In the genomic region with DNA sequence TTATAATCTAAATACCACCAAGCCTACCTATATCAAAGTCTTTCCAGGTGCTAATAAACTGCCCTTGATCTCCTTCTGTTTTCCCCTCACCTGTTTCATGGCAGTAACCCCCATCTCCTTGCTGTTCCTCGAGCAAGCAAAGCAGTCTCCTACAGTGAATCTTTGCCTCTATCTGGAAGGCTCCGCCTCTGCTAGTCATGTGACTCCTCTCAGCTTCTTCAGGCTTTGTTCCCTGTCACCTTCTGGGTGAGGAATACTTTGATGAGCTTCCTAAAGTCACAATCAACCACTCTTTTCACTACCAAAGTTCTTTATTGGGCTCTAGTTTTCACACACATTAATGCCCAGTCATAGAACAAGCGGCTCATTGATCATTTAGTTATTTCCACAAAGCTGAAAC, we compare ENCODE assay signal across 22 mouse cellular contexts. TPM values are rescaled to one million over a fixed set of nuclear protein-coding genes. Genes with fewer than 3 reads are reported as not detected.
A peak's percentile ranks its signal among the peaks of the same experiment; 100 is the strongest.
DNase-seq lines count a peak whose midpoint lies in the region; ATAC-seq and TF ChIP-seq lines count a peak whose summit lies in the region.
"Had no signal": no experiment of that assay in that cellular context is flagged by ENCODE, and none has a peak within 500 bp of the region (broad histone marks: within the 10 kb centered on the region; RNA-seq: fewer than 3 reads in every experiment).

No protein-coding gene starts in this region.

- no peak for ATAC-seq in limb, embryonic 11.5 days (ENCODE audit: insufficient number of reproducible peaks, low FRiP score, low TSS enrichment, low read depth)
- ATAC-seq in cerebellum, adult (ENCODE audit: insufficient number of reproducible peaks, low FRiP score, low TSS enrichment), result no peak
- ATAC-seq: activated CD4-positive, CD25-positive, alpha-beta regulatory T cell, adult 4 months; CD4-positive, CD25-positive, alpha-beta regulatory T cell, adult 4 months; forebrain, embryonic 13.5 days; forebrain, embryonic 15.5 days; forebrain, postnatal 0 days; Patski had no signal

- no peak for TF ChIP-seq CTCF in C2C12 (IDR thresholded peaks at IDR 0.05; ENCODE audit: control insufficient read depth, insufficient read depth, insufficient read length)
- TF ChIP-seq CTCF in CH12.LX (conservative IDR thresholded peaks at IDR 0.05 in 1 of 2, IDR thresholded peaks at IDR 0.05 in 1 of 2; ENCODE audit: low read depth in 2 of 2, low read length in 2 of 2), result no peak

- no peak for TF ChIP-seq EP300 in CH12.LX (IDR thresholded peaks at IDR 0.05; ENCODE audit: low read length)

- DNase-seq in limb, embryonic 11.5 days (ENCODE audit: low spot score), result peak; percentile 16
- no peak for DNase-seq in limb, embryonic 10.5 days (ENCODE audit: low spot score)
- DNase-seq in CH12.LX (ENCODE audit: extremely low read depth), result no peak
- no peak for DNase-seq in adrenal gland, adult 8-10 months
- DNase-seq: adrenal gland, postnatal 10 days; adrenal gland, postnatal 25 days; cerebellum, adult 11-12 months; cerebellum, adult 2 months; cerebellum, adult 9-10 months; cerebellum, postnatal 10 days; cerebellum, postnatal 25 days; forebrain, postnatal 0 days had no signal

- WGBS in limb, embryonic 11.5 days, result 55% methylated on average over 3 of the region's 3 CpGs
- WGBS in limb, embryonic 10.5 days, result 55% methylated on average over 3 of the region's 3 CpGs

- TF ChIP-seq POLR2A in CH12.LX (IDR thresholded peaks at IDR 0.05; ENCODE audit: low read depth, low read length), result no peak

- no peak for TF ChIP-seq RAD21 in CH12.LX (IDR thresholded peaks at IDR 0.05; ENCODE audit: low read depth, low read length)

- no peak overlapping the region for H3K4me2 ChIP-seq in limb, embryonic 11.5 days (ENCODE audit: low read depth, severe bottlenecking)
- H3K4me2 ChIP-seq in CH12.LX (ENCODE audit: insufficient read depth, low read depth, poor library complexity, severe bottlenecking), result no peak overlapping the region
- H3K4me2 ChIP-seq: embryonic facial prominence, embryonic 12.5 days; forebrain, embryonic 13.5 days; forebrain, embryonic 15.5 days had no signal

- no peaks in the 10 kb centered on the region for H3K4me1 ChIP-seq in limb, embryonic 11.5 days (ENCODE audit: control insufficient read depth, insufficient read depth, low read length)
- H3K4me1 ChIP-seq in limb, embryonic 10.5 days, result no peaks in the 10 kb centered on the region
- H3K4me1 ChIP-seq in CH12.LX (ENCODE audit: control insufficient read depth in 1 of 2, insufficient read depth in 2 of 2), result no peaks in the 10 kb centered on the region
- H3K4me1 ChIP-seq: embryonic facial prominence, embryonic 10.5 days; embryonic facial prominence, embryonic 12.5 days; forebrain, embryonic 13.5 days; forebrain, embryonic 15.5 days had no signal

- H3K79me2 ChIP-seq in C2C12 (ENCODE audit: control insufficient read depth, insufficient read depth) (no peaks in the 10 kb centered on the region), CH12.LX (replicated peaks; ENCODE audit: control insufficient read depth, extremely low read depth, insufficient read depth, poor library complexity, severe bottlenecking) (no peaks in the 10 kb centered on the region)

- no peak overlapping the region for H3K27ac ChIP-seq in limb, embryonic 11.5 days (replicated peaks; ENCODE audit: low read depth, low read length)
- H3K27ac ChIP-seq in limb, embryonic 10.5 days, result no peak overlapping the region
- H3K27ac ChIP-seq in CH12.LX (ENCODE audit: insufficient read depth, low read depth), result no peak overlapping the region
- H3K27ac ChIP-seq: embryonic facial prominence, embryonic 10.5 days; embryonic facial prominence, embryonic 12.5 days; forebrain, embryonic 13.5 days; forebrain, embryonic 15.5 days had no signal

- H3K4me3 ChIP-seq in limb, embryonic 11.5 days (ENCODE audit: low read depth, low read length), result no peak overlapping the region
- H3K4me3 ChIP-seq in limb, embryonic 10.5 days, result no peak overlapping the region
- H3K4me3 ChIP-seq in C2C12 (ENCODE audit: insufficient read depth, poor library complexity, severe bottlenecking) (no peak overlapping the region), CH12.LX (replicated peaks in 1 of 3; ENCODE audit: low read depth in 2 of 3, low read length in 2 of 3, poor library complexity in 1 of 3) (no peak overlapping the region)
- H3K4me3 ChIP-seq: embryonic facial prominence, embryonic 10.5 days; embryonic facial prominence, embryonic 12.5 days; forebrain, embryonic 13.5 days; forebrain, embryonic 15.5 days had no signal

- H3K9ac ChIP-seq in limb, embryonic 11.5 days (ENCODE audit: low read length), result no peak overlapping the region
- H3K9ac ChIP-seq in CH12.LX (ENCODE audit: insufficient read depth, low read depth), result no peak overlapping the region
- H3K9ac ChIP-seq: embryonic facial prominence, embryonic 12.5 days; forebrain, embryonic 13.5 days; forebrain, embryonic 15.5 days; forebrain, postnatal 0 days had no signal

- H3ac ChIP-seq in C2C12 (ENCODE audit: control insufficient read depth, insufficient read length, low read depth), result no peak overlapping the region

- no peaks in the 10 kb centered on the region for H3K36me3 ChIP-seq in limb, embryonic 11.5 days (ENCODE audit: control insufficient read depth, insufficient read depth, low read length)
- H3K36me3 ChIP-seq in limb, embryonic 10.5 days, result no peaks in the 10 kb centered on the region
- H3K36me3 ChIP-seq in C2C12 (ENCODE audit: control insufficient read depth, insufficient read depth) (no peaks in the 10 kb centered on the region), CH12.LX (replicated peaks in 1 of 2; ENCODE audit: control insufficient read depth in 1 of 2, insufficient read depth in 1 of 2, low read length in 1 of 2) (no peaks in the 10 kb centered on the region)
- H3K36me3 ChIP-seq: embryonic facial prominence, embryonic 10.5 days; embryonic facial prominence, embryonic 12.5 days; forebrain, embryonic 15.5 days had no signal

- dilution Hi-C loops in CH12.LX (cut with MboI; ENCODE audit: extremely low pct_ligation_motif_present, extremely low pct_unique_long_range_greater_than_20kb, low sequenced_read_pairs), result no loop called here

- in situ Hi-C loops in CH12.LX (cut with MboI; ENCODE audit: low pct_ligation_motif_present, low pct_unique_long_range_greater_than_20kb, low sequenced_read_pairs), result no loop called here

- H3K79me3 ChIP-seq in C2C12 (ENCODE audit: low read depth), result no peaks in the 10 kb centered on the region

- no peaks in the 10 kb centered on the region for H3K9me3 ChIP-seq in limb, embryonic 11.5 days (ENCODE audit: control insufficient read depth, low read length)
- H3K9me3 ChIP-seq in limb, embryonic 10.5 days (replicated peaks), result no peaks in the 10 kb centered on the region
- H3K9me3 ChIP-seq in CH12.LX (replicated peaks; ENCODE audit: low read length), result no peaks in the 10 kb centered on the region
- H3K9me3 ChIP-seq: embryonic facial prominence, embryonic 10.5 days; embryonic facial prominence, embryonic 12.5 days; forebrain, embryonic 13.5 days; forebrain, embryonic 15.5 days had no signal

- no peaks in the 10 kb centered on the region for H3K27me3 ChIP-seq in limb, embryonic 11.5 days (ENCODE audit: control insufficient read depth, insufficient read depth, low read length)
- H3K27me3 ChIP-seq in limb, embryonic 10.5 days (ENCODE audit: low read depth, poor library complexity, severe bottlenecking), result no peaks in the 10 kb centered on the region
- H3K27me3 ChIP-seq in C2C12 (ENCODE audit: control insufficient read depth, insufficient read depth, insufficient read length), result no peaks in the 10 kb centered on the region
- no peaks in the 10 kb centered on the region for H3K27me3 ChIP-seq in CH12.LX (replicated peaks)
- H3K27me3 ChIP-seq: embryonic facial prominence, embryonic 12.5 days; forebrain, embryonic 13.5 days; forebrain, embryonic 15.5 days had no signal

TF ChIP-seq in C2C12, 6 proteins besides CTCF, POLR2A, EP300 and RAD21:
- TF ChIP-seq USF1 (IDR thresholded peaks at IDR 0.05; ENCODE audit: low read depth) (peak; percentile 34), MYOD1 (IDR thresholded peaks at IDR 0.05; ENCODE audit: control insufficient read depth, insufficient read length, low read depth) (no peak), MYOG (IDR thresholded peaks at IDR 0.05; ENCODE audit: control insufficient read depth, extremely low read depth, insufficient read length) (no peak)

TF ChIP-seq in CH12.LX, 34 proteins besides CTCF, POLR2A, EP300 and RAD21:
- peak; percentile 50 for TF ChIP-seq USF2 (conservative IDR thresholded peaks at IDR 0.05; ENCODE audit: low read depth, low read length)
- TF ChIP-seq PAX5 (IDR thresholded peaks at IDR 0.05; ENCODE audit: low read length), result no peak
- TF ChIP-seq USF1 (IDR thresholded peaks at IDR 0.05; ENCODE audit: low read depth, low read length), result peak; percentile 29; the same call in 1 of the 2 replicates

RNA-seq across cellular contexts. Expression of gene Rcbtb2, which starts 36.4 kb away (rescaled TPM):
- polyA plus RNA-seq in limb, embryonic 11.5 days (2014; fragmentation: Nextera tagmentation; extraction: Ambion mirVana), result 205 and 216 TPM in 2 replicates
- 202 and 208 TPM in 2 replicates for polyA plus RNA-seq in limb, embryonic 10.5 days (2016; fragmentation: Nextera tagmentation; extraction: Ambion mirVana)
- polyA plus RNA-seq in C2C12 (2012; fragmentation: generic; extraction: Trizol), result 16.1 TPM
- 36.9 and 40.2 TPM in 2 replicates for total RNA-seq in CH12.LX (2012; rRNA removed)
- total RNA-seq in CH12.LX (2014; rRNA removed), result 47.6 and 49.0 TPM in 2 replicates
- polyA plus RNA-seq in CH12.LX (2012; ENCODE audit: insufficient read length, low read depth), result 31.7 and 34.1 TPM in 2 replicates
- 10 to 100 TPM; 30.0 to 45.1 (median 35.5) TPM for total RNA-seq in adrenal gland, adult 8-10 months (2022)

RNA-seq across cellular contexts. Expression of gene Cysltr2, which starts 37.5 kb away (rescaled TPM):
- not detected in 2 replicates for polyA plus RNA-seq in limb, embryonic 11.5 days (2014; fragmentation: Nextera tagmentation; extraction: Ambion mirVana)
- polyA plus RNA-seq in limb, embryonic 10.5 days (2016; fragmentation: Nextera tagmentation; extraction: Ambion mirVana), result not detected in 2 replicates
- polyA plus RNA-seq in C2C12 (2012; fragmentation: generic; extraction: Trizol) (not detected), CH12.LX (2012; ENCODE audit: insufficient read length, low read depth) (0.61 and 0.89 TPM in 2 replicates)
- total RNA-seq in CH12.LX (2012; rRNA removed) (1.4 and 2.0 TPM in 2 replicates), CH12.LX (2014; rRNA removed) (0.47 TPM in 1 of 2 replicates, not detected in the other)
- total RNA-seq in adrenal gland, adult 8-10 months (2022), result 1 to 10 TPM; 2.0 to 5.5 (median 3.9) TPM
- polyA plus RNA-seq: embryonic facial prominence, embryonic 10.5 days; embryonic facial prominence, embryonic 12.5 days; forebrain, embryonic 11.5 days; forebrain, embryonic 13.5 days; forebrain, embryonic 15.5 days; Patski had no signal
